Mouse (Mus musculus): ENCODE measurements around the gene Wnt7b.
A peak's percentile ranks its signal among the peaks of the same experiment; 100 is the strongest.

Wnt7b gene

GRCm38 (mm10) chr15:85582356-85582910 lies at the start of gene Wnt7b:
Gene Wnt7b (minus strand): TSS chr15:85582473.
- DNase-seq = no peak

- no peak for DNase-seq
Observed at GRCm38 (mm10) chr15:85631591-85631990, 49.3 kb upstream of the Wnt7b start.

GRCm38 (mm10) chr15:85629924-85630545 lies 47.8 kb upstream of the Wnt7b start:
- DNase-seq = no peak

DNA sequence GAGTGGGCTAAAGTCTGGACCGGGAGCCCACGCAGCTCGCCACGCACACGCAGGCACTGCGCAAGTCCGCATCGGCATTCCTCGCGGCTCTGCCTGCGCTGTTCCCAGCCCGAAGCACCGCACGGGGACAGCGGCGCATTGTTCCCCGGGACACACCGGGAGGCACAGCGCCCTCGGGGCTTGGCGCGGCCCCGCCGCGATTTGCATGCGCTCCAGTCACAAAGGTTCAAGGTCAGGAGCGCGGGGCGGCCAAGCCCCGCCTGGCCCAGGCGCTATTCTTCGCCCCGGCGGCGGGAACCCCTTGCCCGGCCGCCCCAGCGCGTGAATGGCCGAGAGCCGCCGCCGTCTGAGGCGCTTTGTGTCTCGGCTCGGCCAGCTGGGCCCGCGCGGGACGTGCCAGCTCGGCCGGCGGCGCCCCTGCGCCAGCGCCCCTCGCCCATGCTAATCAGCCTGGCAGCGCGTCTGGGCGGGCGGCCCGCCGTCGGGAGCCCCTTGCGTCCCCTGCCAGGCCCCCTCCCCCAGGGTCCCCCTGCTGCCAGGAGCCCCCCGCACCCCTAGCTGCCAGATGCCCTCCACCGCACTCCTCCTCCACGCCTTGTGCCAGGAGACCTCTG lies 43.5 kb upstream of the Wnt7b start:
- DNase-seq = peak in 1 of 2 experiments; percentile 73

- no peak for DNase-seq
Observed at GRCm38 (mm10) chr15:85622213-85622612, 39.9 kb upstream of the Wnt7b start.

GRCm38 (mm10) chr15:85615537-85616100 lies 33.3 kb upstream of the Wnt7b start:
- DNase-seq = no peak

GRCm38 (mm10) chr15:85615075-85615474 lies 32.8 kb upstream of the Wnt7b start:
- no peak for DNase-seq

- DNase-seq = peak; percentile 90 to 92
Observed at GRCm38 (mm10) chr15:85613358-85614266, 31.3 kb upstream of the Wnt7b start.

DNA sequence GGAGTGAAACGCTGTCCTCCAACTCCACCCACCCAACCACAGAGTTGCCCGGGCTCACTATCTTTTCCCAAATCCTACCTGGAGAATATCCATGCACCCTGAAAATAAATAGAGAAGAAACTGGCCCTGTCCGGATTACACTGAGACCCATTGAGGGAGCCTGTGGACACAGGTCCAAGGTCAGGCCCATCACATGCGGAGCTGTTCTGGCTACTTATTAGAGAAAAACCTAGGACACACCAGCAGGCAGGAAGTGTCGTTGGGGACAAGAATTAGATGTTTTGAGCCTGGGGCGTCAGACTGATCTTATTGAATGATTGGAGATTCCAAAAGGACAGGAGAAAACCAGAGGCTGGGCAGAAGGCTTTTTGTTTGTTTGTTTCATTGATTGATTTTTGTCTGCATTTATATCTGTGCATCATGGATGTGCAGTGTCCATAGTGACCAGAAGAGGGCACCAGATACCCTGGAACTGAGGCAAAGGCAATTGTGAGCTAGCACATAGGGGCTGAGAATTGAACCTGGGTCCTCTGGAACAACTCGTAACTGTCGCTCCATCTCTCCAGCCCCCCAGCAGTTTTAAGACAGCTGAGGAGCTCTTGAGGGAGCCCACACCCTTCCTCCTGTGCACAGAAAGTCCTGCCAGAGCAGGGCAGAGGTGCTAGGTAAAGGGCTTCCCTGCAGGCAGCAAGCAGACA lies 30.5 kb upstream of the Wnt7b start:
- peak; percentile 57 to 81 for DNase-seq

- peak in 1 of 2 experiments; percentile 37 for DNase-seq
Observed at GRCm38 (mm10) chr15:85611701-85612520, 29.6 kb upstream of the Wnt7b start.

DNA sequence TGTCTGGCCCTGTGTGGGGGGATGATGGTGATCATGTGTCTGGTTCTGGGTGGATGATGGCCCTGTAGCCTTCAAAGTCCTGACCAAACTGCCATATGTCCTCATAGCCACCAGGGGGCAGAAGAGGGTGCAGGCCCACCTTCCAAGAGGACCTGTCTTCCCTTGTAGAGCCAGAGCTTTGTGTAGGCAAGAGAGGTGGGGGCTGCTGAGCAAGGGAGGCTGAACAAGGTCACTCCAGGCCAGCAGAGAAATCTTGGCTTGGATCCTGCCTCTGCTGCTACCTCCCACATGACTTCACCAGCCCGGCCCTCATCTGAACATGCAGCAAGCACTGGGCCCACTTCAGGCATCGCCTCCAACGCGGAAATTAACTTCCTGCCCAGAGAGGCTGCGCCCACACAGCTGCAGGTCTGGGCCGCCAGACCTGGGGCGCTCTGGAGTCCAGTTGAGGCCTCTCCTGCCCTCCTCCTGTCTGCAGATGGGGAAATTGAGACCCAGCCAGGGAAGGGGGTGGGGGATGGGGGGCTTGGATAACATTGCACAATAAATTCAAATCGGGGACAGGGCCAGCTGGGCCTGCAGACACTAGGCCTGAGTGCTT lies 28.4 kb upstream of the Wnt7b start:
- peak; percentile 92 to 98 for DNase-seq

DNA sequence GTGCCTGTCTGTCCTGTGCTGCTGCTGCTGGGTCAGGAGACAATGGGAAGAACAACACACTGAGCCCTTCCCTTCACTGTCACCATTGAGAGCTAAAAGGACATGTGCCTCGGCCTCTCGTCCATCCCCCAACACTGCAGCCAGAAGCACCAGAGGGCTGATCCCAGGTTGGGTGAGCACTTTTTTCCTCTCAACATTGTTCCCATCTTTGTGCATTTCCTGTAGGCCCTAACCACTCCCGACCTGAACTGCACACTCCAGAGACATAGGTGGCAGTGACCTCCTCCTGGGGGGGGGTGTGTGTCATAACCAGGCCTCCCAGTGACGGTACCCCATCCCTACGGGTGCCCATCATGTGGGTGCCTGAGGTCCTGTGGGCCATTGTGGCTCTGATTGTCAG lies 27.8 kb upstream of the Wnt7b start:
- no peak for DNase-seq

DNA sequence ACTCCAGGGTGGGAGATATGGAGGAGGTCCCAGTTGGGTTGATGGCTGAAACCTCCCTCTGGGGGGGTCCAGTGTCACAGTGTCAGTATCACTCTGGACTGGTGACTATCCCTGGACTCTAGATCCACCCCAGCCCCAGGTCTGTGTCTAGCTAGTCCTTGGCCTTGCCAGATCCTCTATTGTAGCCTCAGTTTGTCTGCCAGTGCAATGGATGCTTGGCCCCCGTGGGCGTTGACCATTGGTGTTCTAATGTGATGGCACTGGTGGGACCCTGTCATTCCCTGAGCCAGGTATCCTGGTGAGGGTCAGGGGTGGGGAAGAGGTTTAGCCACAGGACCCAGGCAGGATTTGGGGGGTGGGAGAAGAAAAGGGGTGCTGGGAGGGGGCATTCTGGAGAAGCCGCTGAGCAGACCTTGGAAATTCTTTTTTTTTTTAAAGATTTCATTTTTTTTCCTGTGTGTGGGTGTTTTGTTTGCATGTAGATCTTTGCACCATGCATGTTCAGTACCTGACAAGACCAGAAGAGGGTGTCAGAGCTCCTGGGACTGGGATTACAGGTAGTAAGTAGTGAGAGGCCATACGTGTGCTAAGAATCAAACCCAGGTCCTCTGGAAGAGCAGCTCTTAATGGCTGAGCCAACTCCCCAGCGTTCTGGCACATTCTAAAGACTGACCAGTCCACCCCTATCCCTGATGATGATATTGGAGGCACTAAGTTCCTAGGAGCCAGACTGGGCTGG lies 27.2 kb upstream of the Wnt7b start:
- peak in 1 of 2 experiments; percentile 34 for DNase-seq

DNA sequence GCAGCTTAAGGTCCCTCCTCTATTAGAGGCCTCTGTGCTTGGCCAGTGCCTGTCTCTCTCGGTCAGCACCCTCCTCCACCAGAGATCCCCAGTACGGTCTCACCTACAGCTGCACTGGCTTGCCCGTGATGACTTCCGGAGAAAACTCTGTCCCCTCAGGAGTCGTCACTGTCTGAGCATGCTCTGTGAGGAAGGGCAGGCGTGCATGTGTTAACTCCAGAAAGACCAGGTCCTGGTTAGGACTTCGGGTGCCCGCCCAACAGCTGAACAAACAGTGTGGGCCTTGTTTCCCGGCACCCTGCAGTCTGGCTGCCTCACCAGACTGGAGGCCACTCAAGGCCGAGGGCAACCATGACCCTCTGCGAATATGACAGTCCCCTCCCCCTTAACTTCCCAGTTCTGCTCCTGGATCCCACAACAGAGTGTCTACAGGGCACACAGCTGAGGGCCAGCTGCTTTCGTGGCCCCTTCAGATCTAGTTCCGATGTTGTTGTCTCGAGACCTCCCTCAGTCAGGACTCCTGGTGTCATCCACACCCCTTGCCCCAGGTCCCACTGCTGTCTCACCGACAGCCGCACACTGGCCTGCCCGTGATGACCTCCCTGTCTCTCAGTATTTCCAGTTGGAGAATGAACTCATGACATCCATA lies 23.8 kb upstream of the Wnt7b start:
- DNase-seq = no peak

DNA sequence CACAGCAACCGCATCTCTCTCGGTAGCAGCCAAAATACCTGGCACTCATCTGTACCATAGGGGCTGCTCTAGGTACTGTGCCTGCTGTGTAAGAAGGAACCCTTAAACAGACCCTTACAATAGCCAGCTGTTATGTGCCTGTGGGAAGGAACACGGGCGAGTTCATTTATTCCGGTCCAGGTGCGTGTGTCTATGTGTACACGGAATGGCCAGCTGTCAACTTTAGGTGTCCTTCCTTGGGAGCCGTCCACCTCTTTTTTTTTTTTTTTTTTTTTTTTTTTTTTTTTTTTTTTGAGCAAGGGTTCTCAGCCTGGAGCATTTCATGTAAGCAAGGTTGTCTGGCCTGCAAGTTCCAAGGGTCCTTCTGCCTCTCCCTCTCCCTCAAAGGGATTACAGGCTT lies 22.7 kb upstream of the Wnt7b start:
- no peak for DNase-seq

- DNase-seq = no peak
Observed at GRCm38 (mm10) chr15:85604507-85604906, 22.2 kb upstream of the Wnt7b start.

DNA sequence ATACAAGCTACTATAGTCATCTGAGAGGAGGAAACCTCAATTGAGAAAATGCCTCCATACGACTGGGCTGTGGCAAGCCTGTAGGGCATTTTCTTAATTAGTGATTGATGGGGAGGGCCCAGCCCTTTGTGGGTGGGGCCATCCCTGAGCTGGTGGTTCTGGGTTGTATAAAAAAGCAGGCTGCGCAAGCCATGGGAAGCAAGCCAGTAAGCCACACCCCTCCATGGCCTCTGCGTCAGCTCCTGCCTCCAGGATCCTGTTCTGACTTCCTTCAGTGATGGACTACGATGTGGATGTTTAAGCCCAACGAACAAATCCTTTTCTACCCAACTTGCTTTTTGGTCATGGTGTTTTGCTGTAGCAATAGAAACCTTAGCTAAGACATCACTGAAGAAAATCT lies 21.1 kb upstream of the Wnt7b start:
- DNase-seq = peak; percentile 47 to 49

GRCm38 (mm10) chr15:85602733-85603132 lies 20.5 kb upstream of the Wnt7b start:
- DNase-seq = no peak

GRCm38 (mm10) chr15:85602021-85602420 lies 19.7 kb upstream of the Wnt7b start:
- no peak for DNase-seq

DNA sequence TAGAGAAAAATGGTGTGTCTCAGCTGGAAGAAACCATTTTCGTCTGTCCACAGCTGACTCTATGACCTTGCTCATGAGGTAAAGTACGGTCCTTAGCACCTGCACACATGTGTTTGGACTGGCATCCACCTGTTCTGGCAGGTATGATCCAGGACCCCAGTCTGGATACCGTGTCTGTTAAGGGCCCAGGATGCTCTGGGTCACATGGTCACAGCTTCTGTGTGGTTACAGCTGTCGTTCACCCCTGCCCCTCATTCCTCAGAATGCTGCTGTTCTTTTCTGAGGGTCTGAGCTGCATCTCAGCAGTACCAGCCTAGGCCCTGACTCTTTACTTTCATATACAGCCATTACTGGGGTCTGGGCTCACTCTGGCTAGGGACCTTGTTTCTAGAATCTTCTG lies 18.9 kb upstream of the Wnt7b start:
- no peak for DNase-seq
